Mouse (Mus musculus): ENCODE results near the gene Gzf1.

DNA sequence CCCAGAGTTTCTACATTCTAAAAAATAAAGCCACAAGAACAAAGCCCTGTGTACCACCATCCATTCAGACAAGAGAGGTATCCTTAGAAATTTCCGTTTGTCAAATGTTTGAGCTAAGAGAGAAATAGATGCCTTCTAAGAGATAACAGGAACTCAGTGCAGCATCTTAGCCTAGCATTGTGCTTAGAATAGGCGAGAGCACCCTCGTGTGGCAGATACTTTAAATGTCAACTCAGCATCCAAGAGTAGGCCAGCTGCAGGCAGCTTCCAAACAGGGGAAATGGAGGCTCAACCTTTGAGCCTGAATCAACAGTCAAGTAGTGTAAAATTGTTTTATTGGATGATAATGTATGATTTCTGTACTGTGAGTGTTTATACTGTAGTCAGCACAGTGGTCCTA, 25.9 kb upstream of the Gzf1 start:
- TF ChIP-seq POLR2A (IDR thresholded peaks at IDR 0.05; ENCODE audit: low read depth, low read length) = no peak
- TF ChIP-seq CTCF (conservative IDR thresholded peaks at IDR 0.05; ENCODE audit: insufficient read depth, insufficient read length, low read depth, low read length) = peak; percentile 75
